Mouse (Mus musculus): Measurements from ENCODE around the gene C1qa.

Gene C1qa

GRCm38 (mm10) chr4:136904767-136905539 is 6.3 kb upstream of the C1qa start:
- in situ Hi-C loops (cut with MboI, MseI), result no loop called here

GRCm38 (mm10) chr4:136899154-136899553 is 551 bp upstream of the C1qa start:
- in situ Hi-C loops (cut with MboI, MseI), result loop anchor here (10.0 kb wide), 2 partner anchors 176 to 1606 kb away; no protein-coding TSS in a partner anchor

- in situ Hi-C loops (cut with MboI, MseI), result loop anchor here (10.0 kb wide), 2 partner anchors 177 to 1607 kb away; no protein-coding TSS in a partner anchor
Observed at GRCm38 (mm10) chr4:136898084-136898598, 462 bp downstream of the C1qa start.

GRCm38 (mm10) chr4:136896461-136896860 is 2.1 kb downstream of the C1qa start:
- in situ Hi-C loops (cut with MboI, MseI), result loop anchor here (10.0 kb wide), 2 partner anchors 178 to 1608 kb away; no protein-coding TSS in a partner anchor

GRCm38 (mm10) chr4:136895861-136896260 is 2.7 kb downstream of the C1qa start:
- in situ Hi-C loops (cut with MboI, MseI), result loop anchor here (10.0 kb wide), 2 partner anchors 179 to 1609 kb away; no protein-coding TSS in a partner anchor

GRCm38 (mm10) chr4:136894821-136895220 is 3.8 kb downstream of the C1qa start:
- in situ Hi-C loops (cut with MboI, MseI), result loop anchor here (10.0 kb wide), 2 partner anchors 180 to 1610 kb away; no protein-coding TSS in a partner anchor

- in situ Hi-C loops (cut with MboI, MseI), result loop anchor here (10.0 kb wide), 2 partner anchors 181 to 1611 kb away; no protein-coding TSS in a partner anchor
Observed at GRCm38 (mm10) chr4:136893691-136894543, 4.7 kb downstream of the C1qa start.

GRCm38 (mm10) chr4:136892811-136893210 is 5.8 kb downstream of the C1qa start, which contains the start of gene C1qc:
C1qc (minus strand) TSS chr4:136893065.
- in situ Hi-C loops (cut with MboI, MseI), result loop anchor here (10.0 kb wide), 2 partner anchors 182 to 1612 kb away; no protein-coding TSS in a partner anchor

GRCm38 (mm10) chr4:136892371-136892770 is 6.2 kb downstream of the C1qa start:
- in situ Hi-C loops (cut with MboI, MseI), result loop anchor here (10.0 kb wide), 2 partner anchors 182 to 1612 kb away; no protein-coding TSS in a partner anchor

GRCm38 (mm10) chr4:136891115-136891514 is 7.5 kb downstream of the C1qa start:
- in situ Hi-C loops (cut with MboI, MseI), result loop anchor here (10.0 kb wide), 2 partner anchors 184 to 1614 kb away; no protein-coding TSS in a partner anchor

- in situ Hi-C loops (cut with MboI, MseI), result loop anchor here (10.0 kb wide), 2 partner anchors 185 to 1615 kb away; no protein-coding TSS in a partner anchor
Observed at GRCm38 (mm10) chr4:136889981-136890380, 8.6 kb downstream of the C1qa start.

- in situ Hi-C loops (cut with MboI, MseI), result no loop called here
Observed at GRCm38 (mm10) chr4:136887714-136888113, 10.9 kb downstream of the C1qa start.

GRCm38 (mm10) chr4:136886101-136886500 is 12.5 kb downstream of the C1qa start, which contains the start of gene C1qb:
C1qb (minus strand) TSS chr4:136886187.
- in situ Hi-C loops (cut with MboI, MseI), result no loop called here

GRCm38 (mm10) chr4:136878601-136879000 is 20.0 kb downstream of the C1qa start:
- in situ Hi-C loops (cut with MboI, MseI), result no loop called here

- in situ Hi-C loops (cut with MboI, MseI), result no loop called here
Observed at GRCm38 (mm10) chr4:136878171-136878570, 20.4 kb downstream of the C1qa start.

- in situ Hi-C loops (cut with MboI, MseI), result no loop called here
Observed at GRCm38 (mm10) chr4:136876971-136877370, 21.6 kb downstream of the C1qa start.

- in situ Hi-C loops (cut with MboI, MseI), result no loop called here
Observed at GRCm38 (mm10) chr4:136875012-136875411, 23.6 kb downstream of the C1qa start.

GRCm38 (mm10) chr4:136868371-136868770 is 30.2 kb downstream of the C1qa start:
- in situ Hi-C loops (cut with MboI, MseI), result no loop called here

GRCm38 (mm10) chr4:136867690-136868345 is 30.8 kb downstream of the C1qa start:
- in situ Hi-C loops (cut with MboI, MseI), result no loop called here

- in situ Hi-C loops (cut with MboI, MseI), result no loop called here
Observed at GRCm38 (mm10) chr4:136865531-136865930, 33.1 kb downstream of the C1qa start.

Data from T-helper 2 cell (primary cell).